Mouse (Mus musculus): ENCODE data around the gene Rapgefl1. TPM values are rescaled to one million over a fixed set of nuclear protein-coding genes. Genes with fewer than 3 reads are reported as not detected.

Gene Rapgefl1
- polyA plus RNA-seq, 1 experiment from 2014 or later = 0.57 TPM

Other genes with a start within 250 kb of the Rapgefl1 start
- gene Ormdl3, start 249.4 kb upstream of the Rapgefl1 start, polyA plus RNA-seq (2014; fragmentation: Nextera tagmentation; extraction: Ambion mirVana) = 9.6 and 15.0 TPM in 2 replicates
- gene Lrrc3c, start 238.5 kb upstream of the Rapgefl1 start, polyA plus RNA-seq (2014; fragmentation: Nextera tagmentation; extraction: Ambion mirVana) = not detected in 2 replicates
- gene Gm12355, start 211.1 kb upstream of the Rapgefl1 start, polyA plus RNA-seq (2014; fragmentation: Nextera tagmentation; extraction: Ambion mirVana) = 0.34 and 0.44 TPM in 2 replicates
- 0.14 TPM in 1 of 2 replicates, not detected in the other for gene Gsdma3, start 210.4 kb upstream of the Rapgefl1 start, polyA plus RNA-seq (2014; fragmentation: Nextera tagmentation; extraction: Ambion mirVana)
- gene Gsdma2, start 190.0 kb upstream of the Rapgefl1 start, polyA plus RNA-seq (2014; fragmentation: Nextera tagmentation; extraction: Ambion mirVana) = not detected in 2 replicates
- not detected in 2 replicates for gene Gsdma, start 172.4 kb upstream of the Rapgefl1 start, polyA plus RNA-seq (2014; fragmentation: Nextera tagmentation; extraction: Ambion mirVana)
- 122 and 131 TPM in 2 replicates for gene Psmd3, start 154.2 kb upstream of the Rapgefl1 start, polyA plus RNA-seq (2014; fragmentation: Nextera tagmentation; extraction: Ambion mirVana)
- gene Csf3, start 135.5 kb upstream of the Rapgefl1 start, polyA plus RNA-seq (2014; fragmentation: Nextera tagmentation; extraction: Ambion mirVana) = not detected in 2 replicates
- 31.6 and 42.1 TPM in 2 replicates for gene Med24, start 107.3 kb upstream of the Rapgefl1 start, polyA plus RNA-seq (2014; fragmentation: Nextera tagmentation; extraction: Ambion mirVana)
- 32.2 and 35.7 TPM in 2 replicates for gene Thra, start 96.1 kb upstream of the Rapgefl1 start, polyA plus RNA-seq (2014; fragmentation: Nextera tagmentation; extraction: Ambion mirVana)
- 5.6 and 6.4 TPM in 2 replicates for gene Nr1d1, start 61.5 kb upstream of the Rapgefl1 start, polyA plus RNA-seq (2014; fragmentation: Nextera tagmentation; extraction: Ambion mirVana)
- 15.9 and 17.1 TPM in 2 replicates for gene Msl1, start 41.3 kb upstream of the Rapgefl1 start, polyA plus RNA-seq (2014; fragmentation: Nextera tagmentation; extraction: Ambion mirVana)
- gene Casc3, start 31.9 kb upstream of the Rapgefl1 start, polyA plus RNA-seq (2014; fragmentation: Nextera tagmentation; extraction: Ambion mirVana) = 22.2 and 28.5 TPM in 2 replicates
- 3.8 and 4.0 TPM in 2 replicates for gene Wipf2, start 26.9 kb downstream of the Rapgefl1 start, polyA plus RNA-seq (2014; fragmentation: Nextera tagmentation; extraction: Ambion mirVana)
- gene Cdc6, start 71.0 kb downstream of the Rapgefl1 start, polyA plus RNA-seq (2014; fragmentation: Nextera tagmentation; extraction: Ambion mirVana) = 33.6 and 34.0 TPM in 2 replicates
- gene Rara, start 91.0 kb downstream of the Rapgefl1 start, polyA plus RNA-seq (2014; fragmentation: Nextera tagmentation; extraction: Ambion mirVana) = 34.9 and 36.6 TPM in 2 replicates
- 1.3 and 1.5 TPM in 2 replicates for gene Gjd3, start 146.2 kb downstream of the Rapgefl1 start, polyA plus RNA-seq (2014; fragmentation: Nextera tagmentation; extraction: Ambion mirVana)
- 220 and 244 TPM in 2 replicates for gene Top2a, start 187.4 kb downstream of the Rapgefl1 start, polyA plus RNA-seq (2014; fragmentation: Nextera tagmentation; extraction: Ambion mirVana)
- 284 and 289 TPM in 2 replicates for gene Igfbp4, start 204.5 kb downstream of the Rapgefl1 start, polyA plus RNA-seq (2014; fragmentation: Nextera tagmentation; extraction: Ambion mirVana)